In the genomic region with DNA sequence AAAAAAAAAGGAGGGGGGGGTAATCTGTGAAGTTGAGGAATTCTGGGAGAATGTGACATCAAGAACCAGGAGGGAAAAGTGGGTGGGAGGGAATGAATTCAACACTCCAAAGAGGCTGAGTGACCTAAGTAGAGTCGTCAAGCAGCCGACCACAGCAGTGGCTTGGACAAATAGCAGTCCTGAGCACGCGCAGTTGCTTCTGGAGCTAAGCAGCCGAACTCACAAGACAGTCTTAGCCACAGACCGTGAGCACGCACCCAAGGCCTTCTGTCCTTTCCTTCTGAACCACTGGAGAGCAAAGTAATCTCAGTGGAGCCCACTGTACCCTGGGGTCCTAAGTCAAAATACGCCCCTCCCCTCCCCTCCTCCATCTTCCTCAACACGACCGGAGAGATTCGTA, we compare ENCODE assay signal across 26 mouse cellular contexts.
DNase-seq lines count a peak whose midpoint lies in the region; ATAC-seq and TF ChIP-seq lines count a peak whose summit lies in the region.
"Had no signal": no experiment of that assay in that cellular context is flagged by ENCODE, and none has a peak within 500 bp of the region (broad histone marks: within the 10 kb centered on the region; RNA-seq: fewer than 3 reads in every experiment).

No protein-coding gene starts in this region.

- TF ChIP-seq EP300 in lung, postnatal 0 days (IDR thresholded peaks at IDR 0.05) = no peak

- H3K9me3 ChIP-seq in lung, postnatal 0 days (ENCODE audit: low read length) = no peaks in the 10 kb centered on the region
- H3K9me3 ChIP-seq in intestine, embryonic 16.5 days (ENCODE audit: control insufficient read depth, low read length) = no peaks in the 10 kb centered on the region
- H3K9me3 ChIP-seq: forebrain, embryonic 13.5 days; heart, embryonic 13.5 days; liver, embryonic 12.5 days; neural tube, embryonic 13.5 days had no signal

- no peaks in the 10 kb centered on the region for H3K36me3 ChIP-seq in lung, postnatal 0 days (ENCODE audit: insufficient read depth, low read length)
- no peaks in the 10 kb centered on the region for H3K36me3 ChIP-seq in intestine, embryonic 16.5 days (ENCODE audit: control insufficient read depth, insufficient read depth, low read length)
- H3K36me3 ChIP-seq: heart, embryonic 13.5 days; liver, embryonic 12.5 days; neural tube, embryonic 13.5 days had no signal

- H3K9ac ChIP-seq in lung, postnatal 0 days (replicated peaks; ENCODE audit: low read depth) = no peak overlapping the region
- H3K9ac ChIP-seq in intestine, embryonic 16.5 days (ENCODE audit: low read depth, low read length) = no peak overlapping the region
- H3K9ac ChIP-seq: forebrain, embryonic 13.5 days; heart, embryonic 13.5 days; liver, embryonic 12.5 days; neural tube, embryonic 13.5 days had no signal

- H3K4me1 ChIP-seq in lung, postnatal 0 days (ENCODE audit: insufficient read depth, low read depth, low read length) = no peaks in the 10 kb centered on the region
- peaks cover 5% of the 10 kb centered on the region; the same call in 1 of the 2 replicates for H3K4me1 ChIP-seq in intestine, embryonic 16.5 days (ENCODE audit: control insufficient read depth, insufficient read depth, low read length)
- H3K4me1 ChIP-seq: liver, embryonic 12.5 days had no signal

- DNase-seq in heart, adult 11 months = peak; percentile 60
- DNase-seq in heart, adult 9 months (ENCODE audit: low spot score in 2 of 2) = no peak
- DNase-seq in lung, postnatal 0 days (ENCODE audit: low spot score) = peak; percentile 11
- no peak for DNase-seq in lung, postnatal 25 days (ENCODE audit: low spot score)
- peak; percentile 47 for DNase-seq in kidney, postnatal 10 days
- DNase-seq in gastrocnemius, adult 8-10 months (ENCODE audit: low spot score in 2 of 2) = no peak
- no peak for DNase-seq in layer of hippocampus, adult 9-11 months
- DNase-seq: adrenal gland, adult 8-10 months; cerebellum, adult 9-10 months; cerebellum, postnatal 36 days; gastrocnemius, postnatal 14 days; heart, postnatal 14 days; left cerebral cortex, postnatal 4 days; lung, adult 18-20 months; lung, postnatal 14 days; right cerebral cortex, postnatal 4 days; thymus, adult 2 months; thymus, postnatal 36 days had no signal

- ATAC-seq in lung, postnatal 0 days = no peak
- ATAC-seq in intestine, embryonic 16.5 days = no peak
- ATAC-seq: activated CD4-positive, CD25-positive, alpha-beta regulatory T cell, adult 4 months; forebrain, embryonic 13.5 days; hindbrain, embryonic 16.5 days; liver, embryonic 12.5 days had no signal

- 51% methylated on average over 11 of the region's 11 CpGs for WGBS in lung, postnatal 0 days
- WGBS in intestine, embryonic 16.5 days = 70% methylated on average over 11 of the region's 11 CpGs

- H3K27ac ChIP-seq in lung, postnatal 0 days (ENCODE audit: low read length) = no peak overlapping the region
- no peak overlapping the region for H3K27ac ChIP-seq in intestine, embryonic 16.5 days (ENCODE audit: low read length)
- H3K27ac ChIP-seq: forebrain, embryonic 13.5 days; heart, embryonic 13.5 days; liver, embryonic 12.5 days; neural tube, embryonic 13.5 days had no signal

- no peak overlapping the region for H3K4me3 ChIP-seq in lung, postnatal 0 days (ENCODE audit: low read depth, low read length)
- no peak overlapping the region for H3K4me3 ChIP-seq in intestine, embryonic 16.5 days (ENCODE audit: low read length)
- H3K4me3 ChIP-seq: forebrain, embryonic 13.5 days; heart, embryonic 13.5 days; liver, embryonic 12.5 days; neural tube, embryonic 13.5 days had no signal

- H3K27me3 ChIP-seq in lung, postnatal 0 days (replicated peaks; ENCODE audit: insufficient read depth, low read length) = no peaks in the 10 kb centered on the region
- 0 out of 2 replicates have a peak, but pooled peaks cover 2% of the 10 kb centered on the region for H3K27me3 ChIP-seq in intestine, embryonic 16.5 days (replicated peaks; ENCODE audit: control insufficient read depth, insufficient read depth, low read length)
- H3K27me3 ChIP-seq: forebrain, embryonic 13.5 days; heart, embryonic 13.5 days; liver, embryonic 12.5 days; neural tube, embryonic 13.5 days had no signal

- no peak overlapping the region for H3K4me2 ChIP-seq in lung, postnatal 0 days (replicated peaks; ENCODE audit: low read depth, low read length)
- H3K4me2 ChIP-seq in intestine, embryonic 16.5 days (ENCODE audit: low read depth, low read length) = no peak overlapping the region
- H3K4me2 ChIP-seq: forebrain, embryonic 13.5 days; heart, embryonic 13.5 days; liver, embryonic 12.5 days; midbrain, embryonic 11.5 days; neural tube, embryonic 13.5 days had no signal

- TF ChIP-seq CTCF in lung, postnatal 0 days (IDR thresholded peaks at IDR 0.05) = no peak

Comparison
In these comparisons a context has a peak if more than half of its experiments do, and no peak if none do; other contexts are left out.
1. DNase-seq: peak in heart, adult 11 months (single experiment), lung, postnatal 0 days (single experiment) and kidney, postnatal 10 days (single experiment); none in heart, adult 9 months (0 of 2), lung, postnatal 25 days (single experiment), gastrocnemius, adult 8-10 months (0 of 2) and layer of hippocampus, adult 9-11 months (single experiment).